Mouse (Mus musculus) forebrain, embryonic 14.5 days (tissue): Measurements from ENCODE around the gene Arl6ip5. TPM values are rescaled to one million over a fixed set of nuclear protein-coding genes. Genes with fewer than 3 reads are reported as not detected.

Experiments used
- polyA plus RNA-seq: library from polyadenylated mRNA; unstranded; fragments of >200 nt; fragmentation: Nextera tagmentation; extraction: Ambion mirVana; gene quantifications from 2 replicates; pipeline ENCODE4 v1.2.1, GENCODE M21; 2014

Arl6ip5 gene
- polyA plus RNA-seq, 1 experiment from 2014 or later: 72.5 TPM

Other genes starting within 250 kb of the Arl6ip5 start
- 0.83 and 1.1 TPM in 2 replicates for gene Fam19a4, start 150.3 kb upstream of the Arl6ip5 start, polyA plus RNA-seq
- 4.6 and 5.4 TPM in 2 replicates for gene Eogt, start 61.5 kb upstream of the Arl6ip5 start, polyA plus RNA-seq
- 30.9 and 36.3 TPM in 2 replicates for gene Tmf1, start 31.6 kb upstream of the Arl6ip5 start, polyA plus RNA-seq
- gene Uba3, start 5.0 kb upstream of the Arl6ip5 start, polyA plus RNA-seq: 96.4 and 119 TPM in 2 replicates
- gene Lmod3, start 42.1 kb downstream of the Arl6ip5 start, polyA plus RNA-seq: not detected in 2 replicates